Mouse (Mus musculus) kidney, adult 8-10 months (tissue): ENCODE data around the gene Mfng.

ENCODE experiments used
- DNase-seq, 2 experiments: peaks; one replicate each; pipeline ENCODE4 v3.0.0; 2022

Mfng gene

DNA sequence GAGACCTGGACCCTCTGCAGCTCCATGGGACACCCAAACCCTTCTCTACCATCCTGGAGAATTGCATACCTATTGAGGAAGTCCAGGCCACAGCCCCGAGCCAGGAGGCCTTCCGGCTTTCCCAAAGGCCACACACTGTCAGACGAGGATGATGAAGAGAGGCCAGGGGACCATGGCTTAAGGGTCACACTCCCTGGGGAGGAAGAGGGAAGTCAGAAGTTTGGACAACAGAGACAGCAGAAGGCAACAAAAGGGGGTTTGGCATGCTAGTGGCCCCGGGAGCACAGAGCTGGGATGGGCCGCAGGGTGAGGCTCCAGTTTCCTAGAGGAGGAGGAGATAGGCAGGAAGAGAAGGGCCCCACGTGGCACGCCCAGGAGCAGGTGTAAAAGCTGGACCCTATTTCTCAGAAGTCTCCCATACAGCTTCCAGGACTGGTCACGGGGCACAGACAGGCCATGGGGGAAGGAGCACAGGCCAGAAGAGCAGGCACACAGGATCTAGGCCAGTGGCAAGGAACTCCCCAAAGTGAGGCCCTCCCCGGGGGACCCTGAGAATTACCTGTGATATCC is 14.1 kb upstream of the Mfng start:
- peak; percentile 49 to 71 for DNase-seq

DNA sequence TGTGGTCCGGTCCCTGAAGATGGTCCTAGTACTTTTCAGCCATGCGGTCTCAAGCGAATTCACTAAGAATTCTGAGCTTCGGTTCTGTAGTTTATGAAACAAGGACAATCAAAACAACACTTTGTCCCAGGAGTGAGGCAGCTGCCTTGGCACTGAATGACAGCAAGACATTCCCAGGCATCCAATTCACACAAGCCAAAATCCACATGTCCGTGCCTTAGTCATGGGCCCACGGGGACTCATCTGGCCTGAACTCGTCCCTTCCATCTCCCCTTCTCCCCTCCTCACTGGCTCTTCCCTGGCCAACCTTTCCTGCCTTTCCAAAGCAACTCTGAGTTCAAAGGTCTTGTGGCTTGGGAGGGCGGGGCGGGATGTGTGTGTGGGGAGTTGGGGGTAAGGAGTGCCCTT is 13.1 kb upstream of the Mfng start:
- no peak for DNase-seq

DNA sequence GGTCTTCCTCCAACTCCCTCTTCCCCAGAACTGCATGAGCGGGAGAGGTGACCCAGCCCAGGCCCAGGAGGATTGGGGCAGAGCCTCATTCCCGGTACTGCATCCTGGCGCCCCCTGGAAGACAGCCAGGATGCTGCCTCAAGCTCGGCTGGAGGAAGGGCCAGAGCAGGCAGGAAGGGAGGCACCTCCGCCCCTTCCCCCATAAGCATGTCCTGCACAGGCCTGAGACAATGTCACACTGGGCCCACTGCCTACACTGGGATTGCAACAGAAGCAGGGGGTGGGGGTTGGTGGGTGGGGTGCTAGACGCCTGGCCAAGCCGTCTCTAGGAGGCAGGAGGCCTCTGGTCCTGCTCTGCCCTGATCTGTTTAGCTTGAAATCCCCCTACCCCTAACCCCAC is 12.7 kb upstream of the Mfng start:
- peak; percentile 63 to 79 for DNase-seq

DNA sequence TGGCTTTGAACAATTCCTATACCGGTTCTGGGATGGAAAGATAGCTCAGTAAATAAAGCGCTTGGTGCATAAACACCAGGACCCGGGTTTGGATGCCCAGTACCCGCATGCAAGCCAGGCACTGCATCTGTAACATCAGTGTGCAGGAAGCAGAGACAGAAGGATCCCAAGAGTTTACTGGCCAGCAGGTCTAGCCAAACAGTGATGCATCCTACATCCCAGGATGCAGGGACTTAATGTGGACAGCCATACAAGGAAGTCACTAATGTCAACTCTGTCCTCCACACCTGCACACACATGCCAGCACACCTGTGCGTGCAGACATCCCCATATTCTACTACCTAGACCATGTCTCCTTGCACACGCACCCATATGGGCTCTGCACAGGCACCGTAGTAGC is 12.0 kb upstream of the Mfng start:
- DNase-seq = no peak

DNA sequence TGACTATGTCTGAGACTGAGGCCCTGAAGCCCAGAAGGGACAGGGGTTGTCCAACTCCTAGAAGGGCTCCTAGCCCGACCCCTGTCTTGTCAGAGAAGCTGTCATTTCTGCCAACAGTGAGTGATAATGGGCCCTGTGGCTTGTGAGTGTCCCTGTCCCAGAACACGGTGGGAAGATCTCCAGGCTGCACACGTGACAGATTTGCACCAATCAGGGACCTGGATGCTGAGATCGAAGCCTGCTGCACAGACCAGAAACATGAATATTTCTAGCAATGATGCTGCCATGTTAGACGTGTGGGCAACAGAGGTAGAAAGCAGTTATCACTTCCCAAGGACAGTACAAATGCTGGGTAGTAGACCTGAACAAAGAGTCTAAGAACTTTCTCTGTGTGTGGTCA is 11.2 kb upstream of the Mfng start:
- DNase-seq = no peak

DNA sequence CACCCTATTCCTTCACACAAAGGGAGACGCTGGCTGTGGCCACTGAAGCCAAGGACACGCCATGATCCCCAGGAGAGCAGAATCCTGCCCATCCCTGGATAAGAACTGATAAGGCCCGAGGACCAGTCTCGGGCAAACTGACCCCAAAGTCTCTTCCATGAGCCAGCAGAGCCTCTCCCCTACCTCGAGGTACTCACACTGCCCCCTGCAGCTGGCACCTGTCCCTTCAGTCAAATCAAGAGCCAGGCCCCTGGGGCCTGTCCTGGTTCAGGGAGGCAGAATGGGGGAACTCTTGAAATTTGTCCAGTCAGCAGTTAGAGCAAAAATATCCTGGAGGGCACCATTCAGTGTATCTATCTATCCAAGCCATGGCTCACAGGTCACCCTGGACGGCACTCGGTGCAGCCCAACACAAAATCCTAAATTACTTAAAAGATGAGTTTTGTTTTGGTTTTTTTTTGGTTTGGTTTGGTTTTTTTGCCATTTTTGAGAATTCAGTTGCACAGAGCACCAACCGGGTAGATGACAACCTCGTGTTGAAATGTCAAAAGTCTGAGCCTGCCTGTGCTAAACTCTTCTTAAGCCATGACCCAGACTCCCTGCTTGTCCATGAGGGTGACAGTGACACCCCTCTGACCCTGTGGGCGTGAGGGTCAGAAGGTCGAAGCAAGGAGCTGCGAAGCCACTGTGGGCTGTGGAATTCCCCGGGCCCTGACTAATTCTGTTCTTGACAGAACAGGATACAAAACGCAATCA is 9.3 kb upstream of the Mfng start:
- DNase-seq = no peak

DNA sequence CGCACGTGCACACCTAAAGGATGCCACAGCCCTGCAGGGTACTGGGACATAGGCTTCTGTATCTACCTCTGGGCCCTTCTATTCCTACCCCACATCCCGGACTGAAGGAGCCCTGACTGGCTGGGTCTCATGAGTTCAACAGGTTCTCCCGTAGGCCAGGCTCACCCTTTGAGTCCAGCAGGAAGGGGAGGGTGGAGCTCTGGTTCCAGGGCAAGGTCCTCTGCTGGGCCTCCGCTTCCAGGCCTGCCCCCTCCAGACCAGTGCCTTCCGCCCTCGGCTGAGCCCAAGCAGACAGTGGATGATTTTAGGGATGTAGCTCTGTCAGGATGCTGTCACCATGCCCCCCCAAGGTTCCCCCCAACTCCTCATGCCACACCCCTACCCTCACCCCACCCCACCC is 7.6 kb upstream of the Mfng start:
- peak; percentile 77 to 82 for DNase-seq

DNA sequence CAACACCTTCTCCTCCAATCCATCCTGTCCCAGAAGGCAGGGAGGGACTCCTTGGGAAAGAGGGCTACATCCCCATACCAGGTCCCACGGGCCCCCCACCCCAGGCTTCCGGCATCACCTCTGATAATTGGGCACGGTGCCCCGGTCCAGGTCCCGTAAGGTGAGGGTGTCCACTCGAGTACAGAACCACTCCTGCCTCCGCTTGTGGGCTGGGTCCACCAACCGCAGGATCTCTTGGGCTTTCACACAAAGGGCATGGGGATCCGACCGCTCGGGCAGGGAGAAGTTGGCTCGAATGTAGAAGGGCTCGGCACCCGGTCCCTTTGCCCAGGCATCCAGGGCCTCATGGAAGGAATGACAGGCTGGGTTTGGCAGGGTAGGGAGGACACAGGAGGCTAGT is 7.1 kb upstream of the Mfng start:
- no peak for DNase-seq

DNA sequence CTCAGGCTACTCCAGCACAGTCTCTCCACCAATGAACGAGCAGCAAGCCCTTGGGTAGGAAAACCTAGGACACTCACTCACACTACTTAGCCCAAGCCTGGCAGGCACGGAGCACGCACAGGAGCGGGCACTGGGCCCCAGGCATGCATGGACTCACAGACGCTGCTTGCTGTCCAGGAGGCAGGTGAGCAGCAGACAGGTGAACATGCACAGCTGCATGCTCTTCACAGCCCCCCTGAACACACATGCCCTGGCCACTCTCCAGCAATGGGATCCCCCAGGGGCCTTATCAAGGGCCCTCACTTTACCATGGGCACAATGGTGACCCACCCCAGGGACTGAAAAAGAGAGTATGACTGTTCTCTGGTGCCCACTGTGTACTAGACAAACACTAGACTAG is 6.4 kb upstream of the Mfng start:
- DNase-seq = no peak

DNA sequence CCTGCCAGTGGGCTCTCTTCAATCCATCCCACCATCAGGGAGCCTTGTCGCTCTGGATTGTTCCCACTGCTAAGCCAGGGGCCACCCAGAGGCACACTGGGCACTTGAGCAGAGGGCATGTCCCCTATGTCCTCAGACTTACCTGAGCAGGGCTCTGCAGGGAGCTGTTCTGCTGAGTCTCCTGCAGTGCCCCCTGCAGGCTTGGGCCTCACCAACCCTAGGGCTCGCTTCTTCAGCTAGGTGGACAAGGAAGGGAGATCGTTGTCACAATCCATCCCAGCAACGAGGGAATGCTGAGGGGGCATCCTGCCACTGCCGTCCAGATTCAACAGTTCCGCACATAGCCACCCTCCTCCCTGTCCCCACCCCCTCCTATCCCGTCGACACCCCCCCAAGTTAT is 6.0 kb upstream of the Mfng start:
- DNase-seq = peak in 1 of 2 experiments; percentile 32

DNA sequence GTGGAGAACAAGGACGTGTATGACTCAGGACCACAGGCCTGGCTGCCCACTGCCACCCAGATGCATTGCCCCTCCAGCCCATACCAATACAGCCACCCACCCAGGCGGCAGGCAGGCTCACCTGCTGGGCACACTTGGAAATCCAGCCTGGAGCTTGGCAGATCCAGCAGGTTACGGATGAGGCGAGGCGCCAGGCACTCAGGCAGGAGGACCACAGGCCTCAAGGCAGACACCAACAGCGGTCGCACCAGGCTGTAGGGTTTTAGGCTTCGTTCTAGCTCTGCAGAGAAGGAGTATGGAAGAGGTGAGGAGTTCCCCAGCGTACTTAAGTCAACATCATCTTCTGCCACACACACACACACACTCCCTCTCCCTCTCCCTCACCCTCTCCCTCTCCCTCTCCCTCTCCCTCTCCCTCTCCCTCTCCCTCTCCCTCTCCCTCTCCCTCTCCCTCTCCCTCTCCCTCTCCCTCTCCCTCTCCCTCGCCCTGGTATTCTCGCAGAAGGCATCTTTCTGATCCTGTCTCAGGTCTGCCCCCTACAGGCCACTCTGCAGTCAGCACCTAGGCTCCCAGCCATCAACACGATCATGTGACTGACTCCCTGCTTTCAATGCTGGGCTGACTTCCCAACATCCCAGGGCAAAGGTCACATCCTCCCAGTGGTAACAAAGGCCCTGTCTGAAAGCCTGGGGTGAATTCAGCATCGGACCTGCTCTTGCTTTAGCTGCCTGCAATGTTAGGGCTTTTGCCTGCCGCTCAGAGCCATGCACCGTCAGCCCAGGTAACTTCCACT is 5.0 kb upstream of the Mfng start:
- peak; percentile 96 to 97 for DNase-seq

DNA sequence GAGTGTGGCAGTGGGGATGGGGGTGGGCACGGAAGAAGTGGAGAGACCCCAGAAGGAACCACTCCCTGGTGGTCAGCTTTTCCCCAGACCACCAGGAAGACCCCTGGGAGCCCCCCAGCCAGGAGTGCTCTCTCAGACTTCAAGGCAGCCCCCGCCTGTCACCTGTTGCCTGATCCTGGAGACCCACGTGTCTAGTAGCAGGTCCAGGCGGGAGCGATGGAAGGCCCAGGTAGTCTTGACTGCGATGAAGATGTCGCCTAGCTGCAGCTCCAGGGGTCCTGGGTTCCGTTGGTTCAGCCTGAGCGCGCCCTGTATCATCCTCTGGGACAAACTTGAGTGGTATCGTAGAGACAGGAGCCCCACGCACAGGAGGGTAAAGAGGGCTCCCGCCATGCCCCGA is 419 bp downstream of the Mfng start:
- no peak for DNase-seq

DNA sequence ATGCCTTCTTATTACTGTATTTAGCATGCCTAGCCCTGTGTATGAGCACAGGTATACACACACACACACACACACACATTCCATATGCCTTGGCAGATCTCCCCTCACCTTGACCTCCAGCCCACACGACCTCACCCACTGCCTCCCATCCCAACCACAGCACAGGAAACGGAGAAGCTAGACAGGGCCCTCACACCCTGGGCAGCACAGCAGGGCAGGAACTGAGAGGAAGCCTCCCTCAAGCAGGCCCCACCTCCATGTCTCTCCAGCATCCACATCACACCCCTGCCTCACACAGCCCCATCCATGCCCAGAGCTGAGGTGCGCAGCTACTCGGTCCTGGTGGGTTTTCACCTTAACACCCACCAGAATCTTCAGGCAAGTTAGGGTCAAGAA is 909 bp downstream of the Mfng start:
- DNase-seq = peak in 1 of 2 experiments; percentile 31

DNA sequence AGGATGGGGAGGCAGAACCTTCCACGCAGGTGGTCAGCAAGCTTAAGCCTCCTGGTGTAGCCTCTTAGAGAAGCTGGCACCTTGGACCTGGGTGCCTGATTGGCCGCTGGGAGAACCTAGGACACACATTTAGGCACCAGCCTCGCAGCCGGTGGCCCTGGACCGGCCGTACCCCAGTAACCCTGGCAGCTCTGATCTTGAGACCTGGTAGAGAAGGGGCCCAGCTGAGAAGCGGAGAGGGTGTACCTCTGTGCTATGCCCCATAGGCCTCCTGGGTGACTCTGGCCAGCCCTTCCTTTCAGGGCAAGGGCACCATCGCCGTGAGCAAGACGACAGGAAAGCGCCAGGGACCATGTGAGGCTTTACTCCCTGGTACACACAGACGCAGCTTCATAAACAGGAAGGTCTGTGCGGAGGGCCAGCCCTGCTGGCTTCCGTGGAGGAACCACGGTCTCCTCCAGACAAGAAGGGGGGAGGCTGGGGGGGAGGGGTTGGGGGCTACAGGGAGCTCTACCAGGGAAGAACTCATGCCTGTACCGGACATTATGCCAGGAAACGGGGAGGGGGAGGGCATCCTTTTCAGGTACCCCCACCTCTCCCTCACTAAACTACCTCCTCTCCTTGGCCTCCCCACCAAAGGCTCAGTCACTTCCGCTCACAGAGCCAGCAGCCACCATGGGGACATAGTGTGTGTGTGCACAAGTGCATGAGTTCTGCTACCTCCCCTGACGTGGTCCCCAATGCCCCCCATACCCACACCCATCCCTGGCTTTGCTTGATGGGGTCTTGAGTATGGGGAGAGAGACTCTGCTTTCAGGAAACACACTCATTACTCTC is 1.5 kb downstream of the Mfng start:
- DNase-seq = peak in 1 of 2 experiments; percentile 50

DNA sequence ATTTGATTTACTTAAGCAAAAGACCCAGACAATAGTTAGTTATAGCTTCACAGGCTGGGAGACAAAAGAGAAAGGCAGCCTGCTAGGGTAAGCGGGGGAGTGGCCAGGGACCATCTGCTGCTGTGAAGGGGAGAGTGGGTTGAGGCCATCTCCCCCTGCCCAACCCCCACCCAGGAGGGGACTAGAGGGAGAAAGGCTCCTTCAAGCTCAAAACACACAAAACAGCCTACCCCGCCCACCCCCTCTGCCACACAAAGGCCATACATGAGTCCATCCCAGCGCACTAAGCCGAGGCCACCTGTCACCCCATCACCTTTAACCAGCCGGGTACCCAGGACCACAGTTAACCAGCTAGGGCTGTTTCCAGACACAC is 2.3 kb downstream of the Mfng start:
- no peak for DNase-seq

DNA sequence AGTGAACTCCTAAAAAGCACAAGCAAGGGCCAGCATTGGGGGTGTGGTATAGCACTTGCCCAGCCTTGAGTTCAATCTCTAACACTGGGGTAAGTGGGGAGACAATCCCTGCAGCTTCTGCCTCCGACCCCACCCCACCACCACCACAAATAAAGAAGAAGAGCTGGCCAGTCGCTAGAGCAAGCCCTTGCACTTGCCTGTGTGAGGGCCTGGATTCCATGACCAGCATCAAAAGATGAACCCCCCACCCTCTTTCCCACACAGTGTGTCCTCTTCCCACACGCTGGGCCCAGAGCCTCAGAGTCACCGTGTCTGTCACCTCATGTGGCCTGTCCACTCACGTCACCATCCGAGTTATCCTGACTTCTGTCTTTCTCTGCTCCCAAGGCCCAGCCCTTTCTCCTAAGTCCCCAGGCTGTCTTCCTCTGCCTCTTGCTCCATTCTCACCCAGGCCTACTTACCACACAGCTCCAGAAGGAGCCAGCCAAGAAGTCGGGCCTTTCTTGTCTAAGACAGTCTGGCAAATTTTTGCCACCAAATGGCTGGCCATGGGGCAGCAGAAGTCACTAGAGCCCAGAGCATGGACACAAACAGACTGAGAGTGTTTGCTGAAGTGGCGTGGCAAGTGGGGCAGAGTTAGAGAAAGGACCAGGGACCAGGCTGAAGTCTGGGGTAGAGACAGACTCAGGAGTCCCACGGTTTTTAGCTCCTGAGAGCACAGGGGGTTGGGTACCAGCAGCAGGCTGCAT is 2.9 kb downstream of the Mfng start:
- DNase-seq = no peak

DNA sequence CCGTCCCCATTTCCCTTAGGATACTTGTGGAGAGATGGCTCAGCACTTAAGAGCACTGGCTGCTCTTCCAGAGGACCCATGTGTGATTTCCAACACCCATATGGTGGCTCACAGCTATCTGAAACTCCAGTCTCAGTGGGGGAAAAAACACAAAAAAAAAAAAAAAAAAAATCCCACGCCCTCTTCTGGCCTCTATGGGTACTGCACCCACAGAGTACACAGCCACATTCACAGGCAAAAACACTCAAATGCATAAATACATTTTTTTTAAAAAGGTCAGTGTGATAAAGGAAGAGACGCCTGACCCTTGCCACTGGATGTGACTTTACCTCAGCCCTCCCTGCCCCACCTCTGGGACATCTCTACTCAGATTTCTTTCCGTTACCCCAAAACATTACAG is 4.2 kb downstream of the Mfng start:
- DNase-seq = no peak

DNA sequence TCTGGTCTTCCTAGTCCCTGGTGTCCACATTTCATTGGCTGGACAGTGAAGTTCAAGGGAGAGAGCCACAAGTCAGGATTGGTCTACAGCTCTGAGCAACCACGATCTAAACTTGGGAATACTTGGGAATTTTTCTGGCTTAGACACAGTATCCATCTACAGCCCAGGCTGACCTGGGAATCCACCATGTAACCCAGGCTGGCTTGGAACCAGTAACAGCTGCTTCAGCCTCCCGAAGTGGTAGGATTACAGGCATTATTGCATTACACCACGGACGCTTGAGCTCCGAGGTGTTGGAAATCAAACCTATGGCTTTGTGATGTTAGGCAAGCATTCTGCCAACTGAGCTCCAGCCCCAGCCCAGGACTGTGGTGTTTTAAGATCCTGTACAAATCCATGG is 9.6 kb downstream of the Mfng start:
- no peak for DNase-seq

DNA sequence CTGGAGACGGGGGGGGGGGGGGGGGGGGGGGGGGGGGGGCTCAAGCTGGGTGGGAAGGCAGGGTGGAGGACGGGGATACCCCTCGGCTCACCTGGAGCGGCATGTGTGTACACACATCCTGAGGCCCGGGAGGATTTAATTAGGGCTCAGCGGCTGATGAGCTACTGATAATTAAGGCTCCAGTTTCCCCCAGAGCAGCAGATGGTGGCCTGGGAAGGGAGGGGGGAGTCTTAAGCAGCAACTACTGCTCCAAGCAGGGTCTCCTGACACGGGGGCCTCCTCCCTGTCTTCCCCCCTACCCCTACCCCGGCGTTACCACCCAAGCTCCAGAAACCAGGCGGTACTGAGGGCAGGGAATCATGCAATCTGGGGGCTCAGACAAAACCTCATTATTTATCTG is 10.1 kb downstream of the Mfng start:
- DNase-seq = no peak

DNA sequence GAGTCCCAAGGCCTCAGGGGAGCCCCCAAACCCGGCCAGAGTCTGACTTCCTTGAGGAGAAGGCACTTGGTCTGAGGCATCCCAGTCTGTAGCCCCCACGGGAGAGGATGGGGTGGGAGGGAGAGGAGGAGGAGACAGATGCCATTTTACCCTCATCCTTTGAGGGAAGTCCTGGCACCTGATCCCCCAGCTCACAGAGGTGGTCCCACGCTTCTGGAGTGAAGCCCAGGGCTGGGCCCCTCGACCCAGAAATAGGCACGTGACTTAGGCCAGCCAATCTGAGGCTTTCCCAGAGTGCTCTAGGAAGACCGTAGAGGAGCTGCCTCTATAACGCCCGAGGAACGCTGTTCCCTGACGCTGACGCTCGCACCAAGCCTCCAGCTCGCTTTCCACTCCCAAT is 12.2 kb downstream of the Mfng start:
- DNase-seq = no peak

DNA sequence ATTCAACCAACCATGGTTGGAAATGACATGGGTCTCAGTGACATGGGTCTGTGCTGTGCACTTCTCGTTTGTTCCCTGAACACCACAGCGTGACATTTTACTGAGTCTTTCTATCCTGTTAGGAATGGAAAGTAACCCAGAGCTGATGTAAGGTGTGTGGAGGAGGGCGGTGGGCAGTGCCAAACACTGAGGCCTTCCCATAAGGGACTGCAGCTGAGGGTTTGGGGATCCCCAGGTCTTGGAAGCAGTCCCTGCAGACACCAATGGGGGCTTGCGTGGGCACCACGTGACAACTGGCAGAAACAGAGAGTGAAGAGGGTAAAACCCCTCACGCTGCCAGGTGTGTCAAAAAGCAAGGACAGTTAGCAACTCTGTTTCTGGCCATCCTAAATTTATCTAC is 15.1 kb downstream of the Mfng start:
- DNase-seq = no peak

DNA sequence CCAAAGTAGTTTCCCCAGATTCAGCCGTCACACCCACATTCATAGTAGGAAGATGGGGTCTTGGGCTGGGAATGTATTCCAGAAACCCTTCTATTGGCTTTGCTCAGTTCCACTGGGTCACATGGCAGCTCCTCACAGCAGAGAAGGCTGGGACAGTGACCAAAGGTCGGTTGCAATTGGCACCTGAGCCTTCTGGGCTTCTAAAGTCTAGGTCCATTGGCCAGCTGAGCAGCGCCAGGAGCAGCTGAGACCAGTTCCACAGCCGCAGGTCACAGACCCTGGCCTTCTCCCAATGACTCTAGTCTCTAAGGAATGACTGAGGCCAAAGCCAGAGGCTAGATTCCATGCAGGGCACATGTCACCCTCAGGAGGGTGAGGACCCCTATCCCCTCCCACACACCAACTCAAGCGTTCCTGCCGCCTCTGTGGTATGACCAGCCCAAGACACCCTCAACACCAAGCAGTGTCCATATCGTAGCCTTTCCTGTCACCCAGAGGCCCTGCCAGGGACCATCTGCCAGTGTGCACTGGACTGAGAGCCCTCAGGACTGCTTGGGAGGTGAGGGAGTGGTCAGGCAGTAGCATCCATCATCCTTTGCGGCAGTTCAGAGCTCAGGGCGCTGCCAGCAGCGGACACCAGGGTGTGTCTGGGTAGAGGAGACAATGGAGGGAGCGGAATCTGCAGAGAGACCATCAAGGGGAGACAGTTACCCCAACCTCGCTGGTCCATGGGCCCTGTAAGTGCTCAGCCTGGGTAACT is 17.1 kb downstream of the Mfng start:
- peak; percentile 83 to 85 for DNase-seq
